Mouse (Mus musculus): ENCODE data around the gene Rilp.

Gene Rilp

GRCm38 (mm10) chr11:75533314-75534015 lies 23.6 kb downstream of the Rilp start:
- no peak for DNase-seq (ENCODE audit: low read depth, low spot score)

GRCm38 (mm10) chr11:75534286-75535033 lies 24.6 kb downstream of the Rilp start:
- DNase-seq (ENCODE audit: low read depth, low spot score): no peak

GRCm38 (mm10) chr11:75535106-75535795 lies 25.4 kb downstream of the Rilp start:
- DNase-seq (ENCODE audit: low read depth, low spot score): no peak

- DNase-seq (ENCODE audit: low read depth, low spot score): no peak
Measured at GRCm38 (mm10) chr11:75536255-75537024, 26.5 kb downstream of the Rilp start.

GRCm38 (mm10) chr11:75537025-75537414 lies 27.1 kb downstream of the Rilp start:
- DNase-seq (ENCODE audit: low read depth, low spot score): no peak

GRCm38 (mm10) chr11:75537491-75538183 lies 27.7 kb downstream of the Rilp start:
- no peak for DNase-seq (ENCODE audit: low read depth, low spot score)

- DNase-seq (ENCODE audit: low read depth, low spot score): no peak
Measured at GRCm38 (mm10) chr11:75538184-75538969, 28.5 kb downstream of the Rilp start.

GRCm38 (mm10) chr11:75538970-75539299 lies 29.0 kb downstream of the Rilp start:
- DNase-seq (ENCODE audit: low read depth, low spot score): no peak

GRCm38 (mm10) chr11:75540209-75540608 lies 30.3 kb downstream of the Rilp start:
- DNase-seq (ENCODE audit: low read depth, low spot score): no peak

GRCm38 (mm10) chr11:75540710-75541581 lies 31.1 kb downstream of the Rilp start:
- peak; percentile 29 for DNase-seq (ENCODE audit: low read depth, low spot score)

- no peak for DNase-seq (ENCODE audit: low read depth, low spot score)
Measured at GRCm38 (mm10) chr11:75544713-75545112, 34.8 kb downstream of the Rilp start.

GRCm38 (mm10) chr11:75546057-75546456 lies 36.2 kb downstream of the Rilp start:
- DNase-seq (ENCODE audit: low read depth, low spot score): no peak

GRCm38 (mm10) chr11:75549658-75550111 lies 39.8 kb downstream of the Rilp start:
- no peak for DNase-seq (ENCODE audit: low read depth, low spot score)

- DNase-seq (ENCODE audit: low read depth, low spot score): no peak
Measured at GRCm38 (mm10) chr11:75550200-75550946, 40.5 kb downstream of the Rilp start.

- DNase-seq (ENCODE audit: low read depth, low spot score): no peak
Measured at GRCm38 (mm10) chr11:75551321-75551720, 41.4 kb downstream of the Rilp start.

GRCm38 (mm10) chr11:75551961-75552441 lies 42.1 kb downstream of the Rilp start:
- DNase-seq (ENCODE audit: low read depth, low spot score): no peak

GRCm38 (mm10) chr11:75552906-75553482 lies 43.1 kb downstream of the Rilp start:
- no peak for DNase-seq (ENCODE audit: low read depth, low spot score)

GRCm38 (mm10) chr11:75556006-75556405 lies 46.1 kb downstream of the Rilp start:
- peak; percentile 59 for DNase-seq (ENCODE audit: low read depth, low spot score)
